Mouse (Mus musculus) CD4-positive, CD25-positive, alpha-beta regulatory T cell (primary cell): Measurements from ENCODE around the gene Ifna5. TPM values are rescaled to one million over a fixed set of nuclear protein-coding genes. Genes with fewer than 3 reads are reported as not detected.

Experiments
- polyA plus RNA-seq: library from polyadenylated mRNA; unstranded; fragments of 100-300 nt; shearing (Covaris generic); gene quantifications from one replicate; pipeline ENCODE4 v1.2.1, GENCODE M21; 2017

Gene Ifna5
- not detected for polyA plus RNA-seq

DNA sequence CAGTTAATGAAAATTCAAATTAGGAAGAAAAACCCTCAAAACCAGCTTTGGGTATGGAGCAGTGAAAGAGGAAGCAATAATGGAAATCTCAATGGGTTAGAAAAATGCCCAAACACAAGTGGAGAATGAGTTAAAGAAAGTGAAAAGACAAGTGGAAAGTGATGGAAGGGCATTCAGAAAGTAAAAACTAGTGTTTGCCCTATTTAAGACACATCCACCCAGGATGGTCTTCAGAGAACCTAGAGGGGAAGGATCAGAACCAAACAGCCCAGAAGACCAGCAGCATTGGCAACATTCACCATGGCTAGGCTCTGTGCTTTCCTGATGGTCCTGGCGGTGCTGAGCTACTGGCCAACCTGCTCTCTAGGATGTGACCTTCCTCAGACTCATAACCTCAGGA lies at the start of gene Ifna5:
TSS of gene Ifna5 (plus strand) at position 301 of the 400 bp plus-strand sequence.

DNA sequence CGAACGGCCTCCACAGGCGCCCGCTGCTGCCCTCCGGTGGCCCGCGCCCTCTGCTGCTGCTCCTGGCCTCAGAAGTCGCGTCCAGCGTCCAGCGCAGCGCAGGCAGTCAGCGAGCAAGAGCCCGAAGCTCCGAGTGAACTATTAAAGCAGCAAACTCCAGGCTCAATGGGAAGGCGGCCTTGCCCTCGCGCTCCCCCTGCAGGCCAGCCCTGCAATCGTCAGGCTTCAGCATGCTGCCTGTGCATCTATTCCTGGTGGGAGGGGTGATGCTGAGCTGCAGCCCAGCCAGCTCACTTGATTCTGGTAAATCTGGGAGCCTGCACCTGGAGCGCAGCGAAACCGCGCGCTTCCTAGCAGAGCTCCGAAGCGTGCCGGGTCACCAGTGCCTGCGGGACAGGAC lies 46.9 kb upstream of the Ifna5 start, which contains the start of gene Gm13277:
TSS of gene Gm13277 (plus strand) at position 231 of the 400 bp plus-strand sequence.

GRCm38 (mm10) chr4:88791250-88791649 lies 44.1 kb upstream of the Ifna5 start, which contains the start of gene Gm13278:
TSS of gene Gm13278 (plus strand) at chr4:88791550.

DNA sequence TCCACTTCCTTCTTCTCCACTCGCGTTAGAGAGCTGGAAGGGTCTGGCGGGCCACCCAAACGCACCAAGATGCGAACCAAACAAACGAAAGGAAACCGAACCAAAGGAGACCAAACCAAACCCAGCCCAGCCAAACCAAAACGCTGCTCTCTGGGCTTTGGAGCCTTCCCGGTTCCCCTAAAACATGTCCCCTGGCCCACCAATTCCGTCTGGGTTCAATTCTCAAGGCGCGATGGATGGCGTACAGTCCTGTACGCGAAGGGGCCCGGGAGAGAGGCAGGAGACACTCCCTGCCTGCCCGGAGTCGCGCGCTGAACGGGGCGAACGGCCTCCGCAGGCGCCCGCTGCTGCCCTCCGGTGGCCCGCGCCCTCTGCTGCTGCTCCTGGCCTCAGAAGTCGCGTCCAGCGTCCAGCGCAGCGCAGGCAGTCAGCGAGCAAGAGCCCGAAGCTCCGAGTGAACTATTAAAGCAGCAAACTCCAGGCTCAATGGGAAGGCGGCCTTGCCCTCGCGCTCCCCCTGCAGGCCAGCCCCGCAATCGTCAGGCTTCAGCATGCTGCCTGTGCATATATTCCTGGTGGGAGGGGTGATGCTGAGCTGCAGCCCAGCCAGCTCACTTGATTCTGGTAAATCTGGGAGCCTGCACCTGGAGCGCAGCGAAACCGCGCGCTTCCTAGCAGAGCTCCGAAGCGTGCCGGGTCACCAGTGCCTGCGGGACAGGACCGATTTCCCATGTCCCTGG lies 41.2 kb upstream of the Ifna5 start, which contains the start of gene Gm13275:
TSS of gene Gm13275 (plus strand) at position 552 of the 740 bp plus-strand sequence.

DNA sequence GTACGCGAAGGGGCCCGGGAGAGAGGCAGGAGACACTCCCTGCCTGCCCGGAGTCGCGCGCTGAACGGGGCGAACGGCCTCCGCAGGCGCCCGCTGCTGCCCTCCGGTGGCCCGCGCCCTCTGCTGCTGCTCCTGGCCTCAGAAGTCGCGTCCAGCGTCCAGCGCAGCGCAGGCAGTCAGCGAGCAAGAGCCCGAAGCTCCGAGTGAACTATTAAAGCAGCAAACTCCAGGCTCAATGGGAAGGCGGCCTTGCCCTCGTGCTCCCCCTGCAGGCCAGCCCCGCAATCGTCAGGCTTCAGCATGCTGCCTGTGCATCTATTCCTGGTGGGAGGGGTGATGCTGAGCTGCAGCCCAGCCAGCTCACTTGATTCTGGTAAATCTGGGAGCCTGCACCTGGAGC lies 38.2 kb upstream of the Ifna5 start, which contains the start of gene Gm13279:
TSS of gene Gm13279 (plus strand) at position 301 of the 400 bp plus-strand sequence.

DNA sequence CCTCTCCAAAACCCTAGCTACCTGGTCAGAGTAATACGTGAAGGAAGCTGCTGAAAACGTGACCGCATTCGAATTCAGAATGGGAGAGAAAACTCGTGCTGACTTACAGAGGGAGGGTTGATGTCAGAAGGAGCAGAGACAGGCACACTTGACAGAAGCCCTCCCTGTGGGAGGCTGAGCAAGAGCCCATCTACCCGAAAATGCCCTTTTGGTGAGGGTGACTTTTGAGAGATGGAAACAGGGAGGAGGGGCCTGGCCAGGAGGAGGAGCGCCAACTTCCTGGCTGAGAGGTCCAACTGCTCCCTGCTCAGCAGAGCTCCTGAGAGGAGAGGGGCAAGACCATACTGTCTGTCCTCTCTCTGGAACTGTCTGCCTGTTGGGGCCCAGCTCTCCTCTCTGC lies 36.0 kb upstream of the Ifna5 start, which contains the start of gene Gm13285:
TSS of gene Gm13285 (plus strand) at position 301 of the 400 bp plus-strand sequence.

GRCm38 (mm10) chr4:88802954-88803353 lies 32.4 kb upstream of the Ifna5 start, which contains the start of gene Gm13287:
TSS of gene Gm13287 (plus strand) at chr4:88803254.

DNA sequence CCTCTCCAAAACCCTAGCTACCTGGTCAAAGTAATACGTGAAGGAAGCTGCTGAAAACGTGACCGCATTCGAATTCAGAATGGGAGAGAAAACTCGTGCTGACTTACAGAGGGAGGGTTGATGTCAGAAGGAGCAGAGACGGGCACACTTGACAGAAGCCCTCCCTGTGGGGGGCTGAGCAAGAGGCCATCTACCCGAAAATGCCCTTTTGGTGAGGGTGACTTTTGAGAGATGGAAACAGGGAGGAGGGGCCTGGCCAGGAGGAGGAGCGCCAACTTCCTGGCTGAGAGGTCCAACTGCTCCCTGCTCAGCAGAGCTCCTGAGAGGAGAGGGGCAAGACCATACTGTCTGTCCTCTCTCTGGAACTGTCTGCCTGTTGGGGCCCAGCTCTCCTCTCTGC lies 30.1 kb upstream of the Ifna5 start, which contains the start of gene Gm13288:
TSS of gene Gm13288 (plus strand) at position 301 of the 400 bp plus-strand sequence.

GRCm38 (mm10) chr4:88815928-88816327 lies 19.4 kb upstream of the Ifna5 start, which contains the start of gene Ifna7:
TSS of gene Ifna7 (plus strand) at chr4:88816228.

DNA sequence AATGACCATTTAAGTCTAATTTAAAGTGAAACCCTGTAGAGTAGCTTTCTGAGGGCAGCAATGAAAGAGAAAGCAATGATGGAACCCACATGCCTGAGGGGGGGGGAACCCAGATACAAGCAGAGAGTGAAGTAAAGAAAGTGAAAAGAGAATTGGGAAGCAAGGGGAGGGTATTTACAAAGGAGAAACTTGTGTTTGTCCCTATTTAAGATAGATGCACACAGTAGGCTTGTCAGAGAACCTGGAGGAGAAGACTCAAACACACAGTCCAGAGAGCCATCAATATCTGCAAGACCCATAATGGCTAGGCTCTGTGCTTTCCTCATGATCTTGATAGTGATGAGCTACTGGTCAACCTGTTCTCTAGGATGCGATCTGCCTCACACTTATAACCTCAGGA lies 15.7 kb upstream of the Ifna5 start, which contains the start of gene Ifna11:
TSS of gene Ifna11 (plus strand) at position 301 of the 400 bp plus-strand sequence.

DNA sequence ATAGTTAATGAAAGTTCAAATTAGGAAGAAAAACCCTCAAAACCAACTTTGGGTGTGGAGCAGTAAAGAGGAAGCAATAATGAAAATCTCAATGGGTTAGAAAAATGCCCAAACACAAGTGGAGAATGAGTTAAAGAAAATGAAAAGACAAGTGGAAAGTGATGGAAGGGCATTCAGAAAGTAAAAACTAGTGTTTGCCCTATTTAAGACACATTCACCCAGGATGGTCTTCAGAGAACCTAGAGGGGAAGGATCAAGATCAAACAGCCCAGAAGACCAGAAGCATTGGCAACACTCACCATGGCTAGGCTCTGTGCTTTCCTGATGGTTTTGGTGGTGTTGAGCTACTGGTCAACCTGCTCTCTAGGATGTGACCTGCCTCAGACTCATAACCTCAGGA lies 8.2 kb upstream of the Ifna5 start, which contains the start of gene Ifna6:
TSS of gene Ifna6 (plus strand) at position 301 of the 400 bp plus-strand sequence.

DNA sequence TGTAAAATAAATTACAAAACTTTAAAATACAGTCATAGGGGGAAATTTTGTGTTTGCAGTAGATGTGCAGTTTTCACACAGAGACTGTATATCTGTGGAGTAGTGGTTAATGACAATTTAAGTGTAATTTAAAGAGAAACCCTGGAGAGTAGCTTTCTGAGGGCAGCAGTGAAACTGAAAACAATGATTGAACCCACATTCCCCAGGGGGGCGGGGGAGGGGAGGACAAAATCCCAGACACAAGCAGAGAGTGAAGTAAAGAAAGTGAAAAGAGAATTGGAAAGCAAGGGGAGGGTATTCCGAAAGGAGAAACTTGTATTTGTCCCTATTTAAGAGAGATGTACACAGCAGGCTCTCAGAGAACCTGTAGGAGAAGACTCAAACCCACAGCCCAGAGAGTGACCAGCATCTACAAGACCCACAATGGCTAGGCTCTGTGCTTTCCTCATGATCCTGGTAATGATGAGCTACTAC lies 6.2 kb downstream of the Ifna5 start, which contains the start of gene Ifna4:
TSS of gene Ifna4 (plus strand) at position 424 of the 474 bp plus-strand sequence.

DNA sequence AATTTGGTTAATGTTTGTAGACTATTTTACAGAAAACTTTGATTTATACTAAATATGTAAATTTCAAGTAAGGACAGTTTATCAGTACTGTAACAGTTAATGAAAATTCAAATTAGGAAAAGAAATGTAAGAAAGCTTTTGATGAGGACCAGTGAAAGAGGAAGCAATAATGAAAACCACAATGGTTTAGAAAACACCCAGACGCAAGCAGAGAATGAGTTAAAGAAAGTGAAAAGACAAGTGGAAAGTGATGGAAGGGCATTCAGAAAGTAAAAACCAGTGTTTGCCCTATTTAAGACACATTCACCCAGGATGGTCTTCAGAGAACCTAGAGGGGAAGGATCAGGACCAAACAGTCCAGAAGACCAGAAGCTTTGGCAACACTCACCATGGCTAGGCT lies 14.4 kb downstream of the Ifna5 start, which contains the start of gene Ifna1:
TSS of gene Ifna1 (plus strand) at position 390 of the 400 bp plus-strand sequence.

DNA sequence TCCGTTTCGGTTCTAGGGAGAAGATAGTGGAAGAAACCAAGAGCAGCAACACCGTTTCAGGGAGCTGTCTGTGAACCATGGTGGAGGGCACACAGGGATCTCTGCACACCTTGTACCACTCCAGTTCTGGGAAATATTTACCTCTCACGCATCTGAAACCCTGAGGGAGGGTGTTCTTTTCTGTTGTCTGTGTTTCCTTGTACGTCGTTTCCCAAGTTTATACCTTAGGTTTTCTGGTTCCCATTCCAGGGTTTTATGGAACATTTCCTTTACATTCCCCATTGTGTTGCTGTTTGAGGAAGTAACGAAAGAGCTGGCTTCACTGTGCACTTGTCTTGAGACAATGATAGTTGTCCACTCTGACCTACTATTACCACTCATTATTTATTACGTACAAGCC lies 44.8 kb downstream of the Ifna5 start, which contains the start of gene Ifne:
TSS of gene Ifne (minus strand) at position 101 of the 400 bp plus-strand sequence.

Other genes with a start within 250 kb of the Ifna5 start
- gene Ifna9, start 243.1 kb upstream of the Ifna5 start, polyA plus RNA-seq = not detected
- gene Ifna12, start 232.1 kb upstream of the Ifna5 start, polyA plus RNA-seq = not detected
- not detected for gene C87499, start 201.1 kb upstream of the Ifna5 start, polyA plus RNA-seq
- not detected for gene Ifna13, start 191.1 kb upstream of the Ifna5 start, polyA plus RNA-seq
- not detected for gene Ifna16, start 158.6 kb upstream of the Ifna5 start, polyA plus RNA-seq
- not detected for gene Ifna2, start 151.6 kb upstream of the Ifna5 start, polyA plus RNA-seq
- gene Ifnab, start 144.2 kb upstream of the Ifna5 start, polyA plus RNA-seq = not detected
- 0.32 TPM for gene Gm26566, start 113.7 kb upstream of the Ifna5 start, polyA plus RNA-seq
- gene Klhl9, start 113.1 kb upstream of the Ifna5 start, polyA plus RNA-seq = 26.9 TPM
- not detected for gene Gm13271, start 80.7 kb upstream of the Ifna5 start, polyA plus RNA-seq
- gene Gm13283, start 75.4 kb upstream of the Ifna5 start, polyA plus RNA-seq = 0.97 TPM
- gene Gm13290, start 61.7 kb upstream of the Ifna5 start, polyA plus RNA-seq = 0.35 TPM
- gene Gm13289, start 58.6 kb upstream of the Ifna5 start, polyA plus RNA-seq = not detected
- not detected for gene Gm13272, start 55.7 kb upstream of the Ifna5 start, polyA plus RNA-seq
- gene Ifnz, start 53.4 kb upstream of the Ifna5 start, polyA plus RNA-seq = 0.68 TPM
- gene Gm13276, start 49.8 kb upstream of the Ifna5 start, polyA plus RNA-seq = not detected
- gene Gm13277, start 46.9 kb upstream of the Ifna5 start, polyA plus RNA-seq = not detected
- gene Gm13278, start 44.0 kb upstream of the Ifna5 start, polyA plus RNA-seq = not detected
- not detected for gene Gm13275, start 41.0 kb upstream of the Ifna5 start, polyA plus RNA-seq
- not detected for gene Gm13279, start 38.1 kb upstream of the Ifna5 start, polyA plus RNA-seq
- gene Gm13285, start 35.9 kb upstream of the Ifna5 start, polyA plus RNA-seq = 1.1 TPM
- gene Gm13287, start 32.3 kb upstream of the Ifna5 start, polyA plus RNA-seq = not detected
- gene Gm13288, start 30.0 kb upstream of the Ifna5 start, polyA plus RNA-seq = not detected
- not detected for gene Ifna7, start 19.3 kb upstream of the Ifna5 start, polyA plus RNA-seq
- not detected for gene Ifna11, start 15.6 kb upstream of the Ifna5 start, polyA plus RNA-seq
- gene Ifna6, start 8.1 kb upstream of the Ifna5 start, polyA plus RNA-seq = not detected
- gene Ifna4, start 6.3 kb downstream of the Ifna5 start, polyA plus RNA-seq = not detected
- not detected for gene Ifna1, start 14.6 kb downstream of the Ifna5 start, polyA plus RNA-seq
- not detected for gene Ifne, start 44.7 kb downstream of the Ifna5 start, polyA plus RNA-seq